ENCODE assay signal across 8 mouse cellular contexts in the genomic region with DNA sequence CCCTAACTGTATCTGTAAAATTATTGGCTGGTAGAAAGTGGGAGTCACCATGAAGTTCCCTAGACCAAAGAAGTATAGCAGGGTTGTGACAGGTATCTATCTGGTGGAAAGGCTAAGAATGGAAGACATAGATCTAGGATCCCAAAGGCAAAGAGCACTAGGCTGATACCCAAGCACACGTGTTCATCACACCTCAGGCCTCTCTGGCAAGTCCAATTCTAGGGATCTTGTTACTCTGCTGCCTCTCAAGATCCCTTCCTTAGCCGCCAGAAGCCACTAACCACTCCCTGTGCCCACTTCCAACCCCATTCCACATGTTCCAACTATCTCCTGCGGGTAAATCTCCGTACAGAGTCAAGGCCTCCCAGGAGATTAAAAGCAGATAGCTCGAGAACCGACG. TPM values are rescaled to one million over a fixed set of nuclear protein-coding genes. Genes with fewer than 3 reads are reported as not detected.
A peak's percentile ranks its signal among the peaks of the same experiment; 100 is the strongest.
DNase-seq lines count a peak whose midpoint lies in the region; ATAC-seq and TF ChIP-seq lines count a peak whose summit lies in the region.

No protein-coding gene starts in this region.

- no peaks in the 10 kb centered on the region for H3K9me3 ChIP-seq in kidney, embryonic 14.5 days (ENCODE audit: control insufficient read depth, low read length)
- no peaks in the 10 kb centered on the region for H3K9me3 ChIP-seq in MEL (replicated peaks; ENCODE audit: insufficient read depth, low read length)
- H3K9me3 ChIP-seq in forebrain, embryonic 10.5 days = no peaks in the 10 kb centered on the region
- no peaks in the 10 kb centered on the region for H3K9me3 ChIP-seq in liver, embryonic 14.5 days (ENCODE audit: control insufficient read depth, low read length)

- H3K4me3 ChIP-seq in kidney, embryonic 14.5 days (ENCODE audit: low read length) = peak overlapping the region; percentile 84
- H3K4me3 ChIP-seq in MEL (ENCODE audit: control insufficient read depth in 1 of 2, insufficient read depth in 1 of 2, low read depth in 2 of 2, low read length in 2 of 2) = peak overlapping the region; percentile 68 to 75
- H3K4me3 ChIP-seq in forebrain, embryonic 10.5 days = peak overlapping the region; percentile 97
- peak overlapping the region; percentile 76 to 90 for H3K4me3 ChIP-seq in liver, embryonic 14.5 days (ENCODE audit: insufficient read depth in 1 of 2, low read depth in 2 of 2, low read length in 2 of 2)

- no peak for TF ChIP-seq CTCF in MEL (IDR thresholded peaks at IDR 0.05 in 2 of 3, conservative IDR thresholded peaks at IDR 0.05 in 1 of 3; ENCODE audit: control insufficient read depth in 1 of 3, insufficient read depth in 1 of 3, low read depth in 2 of 3, low read length in 3 of 3, poor library complexity in 1 of 3, severe bottlenecking in 1 of 3)
- TF ChIP-seq CTCF in liver, embryonic 14.5 days (IDR thresholded peaks at IDR 0.05; ENCODE audit: low read depth) = no peak

- 1% methylated on average over 7 of the region's 7 CpGs for WGBS in kidney, embryonic 14.5 days
- WGBS in forebrain, embryonic 10.5 days = 1% methylated on average over 7 of the region's 7 CpGs
- under 1% methylated on average over 7 of the region's 7 CpGs for WGBS in liver, embryonic 14.5 days (ENCODE audit: insufficient replicate concordance)

- H3K36me3 ChIP-seq in kidney, embryonic 14.5 days (ENCODE audit: control insufficient read depth, insufficient read depth, low read length) = peaks cover 44% of the 10 kb centered on the region
- peaks cover 14 to 17% of the 10 kb centered on the region in 2 experiments for H3K36me3 ChIP-seq in MEL (ENCODE audit: control insufficient read depth in 1 of 2, insufficient read depth in 2 of 2, low read length in 2 of 2)
- peaks cover 65% of the 10 kb centered on the region for H3K36me3 ChIP-seq in forebrain, embryonic 10.5 days (replicated peaks)
- peaks cover 40% of the 10 kb centered on the region for H3K36me3 ChIP-seq in liver, embryonic 14.5 days (replicated peaks; ENCODE audit: control insufficient read depth, insufficient read depth, low read depth)

- peaks cover 16% of the 10 kb centered on the region for H3K4me1 ChIP-seq in kidney, embryonic 14.5 days (ENCODE audit: control insufficient read depth, insufficient read depth, low read length)
- H3K4me1 ChIP-seq in MEL (ENCODE audit: control insufficient read depth in 1 of 2, insufficient read depth in 2 of 2, low read length in 2 of 2) = peaks cover 2 to 10% of the 10 kb centered on the region in 2 experiments; a peak in 2 of 4 replicates
- peaks cover 34% of the 10 kb centered on the region for H3K4me1 ChIP-seq in forebrain, embryonic 10.5 days
- peaks cover 7 to 10% of the 10 kb centered on the region in 2 experiments for H3K4me1 ChIP-seq in liver, embryonic 14.5 days (replicated peaks; ENCODE audit: control insufficient read depth in 2 of 2, insufficient read depth in 2 of 2, low read length in 1 of 2)

- intact Hi-C loops in gastrocnemius, postnatal 36 days (cut with DNase I) = no loop called here

- ATAC-seq in kidney, embryonic 14.5 days (ENCODE audit: low FRiP score, low TSS enrichment) = no peak
- ATAC-seq in liver, embryonic 14.5 days (ENCODE audit: insufficient read depth) = no peak

- peak overlapping the region; percentile 97; the same call in 1 of the 2 replicates for H3K27ac ChIP-seq in kidney, embryonic 14.5 days (ENCODE audit: low read depth, low read length)
- H3K27ac ChIP-seq in MEL (ENCODE audit: control insufficient read depth, low read depth, low read length) = peak overlapping the region; percentile 80
- peak overlapping the region; percentile 95 for H3K27ac ChIP-seq in forebrain, embryonic 10.5 days
- peak overlapping the region; percentile 11 for H3K27ac ChIP-seq in liver, embryonic 14.5 days

- no peak for DNase-seq in kidney, adult 11 months
- peak; percentile 58 for DNase-seq in MEL (ENCODE audit: low read depth, low spot score)
- no peak for DNase-seq in forebrain, embryonic 10.5 days (ENCODE audit: extremely low spot score, low spot score)
- DNase-seq in liver, embryonic 14.5 days (ENCODE audit: low read depth in 3 of 3, low spot score in 3 of 3) = no peak
- no peak for DNase-seq in urinary bladder, adult 18-20 months (ENCODE audit: low spot score in 2 of 2)
- DNase-seq in gastrocnemius, postnatal 36 days = no peak
- no peak for DNase-seq in kidney, postnatal 4 days

- no peak for TF ChIP-seq RAD21 in MEL (IDR thresholded peaks at IDR 0.05; ENCODE audit: low read depth, low read length)

- TF ChIP-seq POLR2A in MEL (IDR thresholded peaks at IDR 0.05; ENCODE audit: control insufficient read depth in 1 of 2, insufficient read depth in 1 of 2, low read depth in 1 of 2, low read length in 2 of 2, poor library complexity in 1 of 2) = no peak

- peak overlapping the region; percentile 87 for H3K9ac ChIP-seq in kidney, embryonic 14.5 days (ENCODE audit: low read depth, low read length)
- H3K9ac ChIP-seq in MEL (ENCODE audit: control insufficient read depth, low read depth, low read length, poor library complexity, severe bottlenecking) = peak overlapping the region; percentile 83
- H3K9ac ChIP-seq in liver, embryonic 14.5 days (replicated peaks) = peak overlapping the region; percentile 74

- no peak for TF ChIP-seq EP300 in MEL (IDR thresholded peaks at IDR 0.05; ENCODE audit: low read depth in 1 of 2, low read length in 2 of 2)
- no peak for TF ChIP-seq EP300 in liver, embryonic 14.5 days (IDR thresholded peaks at IDR 0.05; ENCODE audit: low read depth)

- peak overlapping the region; percentile 58 for H3K4me2 ChIP-seq in kidney, embryonic 14.5 days (replicated peaks; ENCODE audit: low read depth, low read length)
- peak overlapping the region; percentile 86 for H3K4me2 ChIP-seq in liver, embryonic 14.5 days (ENCODE audit: low read depth)

- H3K27me3 ChIP-seq in kidney, embryonic 14.5 days (ENCODE audit: control insufficient read depth, insufficient read depth, low read length) = no peaks in the 10 kb centered on the region
- H3K27me3 ChIP-seq in MEL (ENCODE audit: control insufficient read depth in 1 of 2, insufficient read depth in 2 of 2, low read length in 2 of 2) = no peaks in the 10 kb centered on the region
- no peaks in the 10 kb centered on the region for H3K27me3 ChIP-seq in forebrain, embryonic 10.5 days (ENCODE audit: poor library complexity, severe bottlenecking)
- no peaks in the 10 kb centered on the region for H3K27me3 ChIP-seq in liver, embryonic 14.5 days (ENCODE audit: control insufficient read depth, insufficient read depth, low read length)

- H3K79me2 ChIP-seq in MEL (ENCODE audit: control insufficient read depth, insufficient read depth, low read length, poor library complexity) = peaks cover 54% of the 10 kb centered on the region

TF ChIP-seq in MEL, 35 proteins besides CTCF, POLR2A, EP300 and RAD21 (continues in another document):
- TF ChIP-seq MEF2A (IDR thresholded peaks at IDR 0.05; ENCODE audit: extremely low read depth, insufficient replicate concordance, low read depth, low read length, poor library complexity, severe bottlenecking) (no peak), MYC (IDR thresholded peaks at IDR 0.05; ENCODE audit: low read depth, low read length) (peak; percentile 68; the same call in 1 of the 2 replicates), USF1 (IDR thresholded peaks at IDR 0.05; ENCODE audit: low read depth, low read length) (0 out of 2 replicates have a peak, but pooled peaks have one; percentile 7), MXI1 (IDR thresholded peaks at IDR 0.05; ENCODE audit: low read depth, low read length) (peak; percentile 90), NELFE (IDR thresholded peaks at IDR 0.05; ENCODE audit: low read depth, low read length) (no peak), ZC3H11A (IDR thresholded peaks at IDR 0.05; ENCODE audit: low read depth, low read length) (no peak), GABPA (IDR thresholded peaks at IDR 0.05; ENCODE audit: low read depth, low read length) (no peak), ZNF384 (IDR thresholded peaks at IDR 0.05; ENCODE audit: low read depth, low read length) (no peak), POLR2AphosphoS5 (IDR thresholded peaks at IDR 0.05; ENCODE audit: borderline replicate concordance, low read depth, low read length) (no peak), SIN3A (IDR thresholded peaks at IDR 0.05; ENCODE audit: low read length) (peak; percentile 35; the same call in 1 of the 2 replicates), MAX (IDR thresholded peaks at IDR 0.05; ENCODE audit: low read length) (peak; percentile 85)

RNA-seq across cellular contexts. Expression of a gene that starts 1.1 kb away (rescaled TPM):
- polyA plus RNA-seq in kidney, embryonic 14.5 days (2014; fragmentation: Nextera tagmentation; extraction: Ambion mirVana) = 60.6 and 62.7 TPM in 2 replicates
- 80.3 and 101 TPM in 2 replicates for total RNA-seq in MEL (2012; rRNA removed)
- 100 to 1,000 TPM in 1 of 2 experiments, 10 to 100 TPM in 1; 77.9 to 127 TPM for polyA plus RNA-seq in MEL (2012; ENCODE audit: insufficient read depth in 1 of 2, insufficient read length in 2 of 2, low read depth in 1 of 2, low replicate concordance in 2 of 2, missing spikeins in 1 of 2)
- polyA plus RNA-seq in forebrain, embryonic 10.5 days (2016; fragmentation: Nextera tagmentation; extraction: Ambion mirVana) = 144 and 147 TPM in 2 replicates
- polyA plus RNA-seq in liver, embryonic 14.5 days (2012; rRNA removed) = 19.4 and 26.8 TPM in 2 replicates
- polyA plus RNA-seq in liver, embryonic 14.5 days (2014; fragmentation: Nextera tagmentation; extraction: Ambion mirVana) = 12.3 and 12.6 TPM in 2 replicates
- total RNA-seq in gastrocnemius, postnatal 36 days (2021) = 10 to 100 TPM; 26.5 to 38.3 TPM

RNA-seq across cellular contexts. Expression of a gene that starts 30.5 kb away (rescaled TPM):
- 81.7 and 93.7 TPM in 2 replicates for polyA plus RNA-seq in kidney, embryonic 14.5 days (2014; fragmentation: Nextera tagmentation; extraction: Ambion mirVana)
- 34.1 and 40.0 TPM in 2 replicates for total RNA-seq in MEL (2012; rRNA removed)
- 10 to 100 TPM in 1 of 2 experiments, not detected in 1; 63.8 TPM for polyA plus RNA-seq in MEL (2012; ENCODE audit: insufficient read depth in 1 of 2, insufficient read length in 2 of 2, low read depth in 1 of 2, low replicate concordance in 2 of 2, missing spikeins in 1 of 2)
- polyA plus RNA-seq in forebrain, embryonic 10.5 days (2016; fragmentation: Nextera tagmentation; extraction: Ambion mirVana) = 79.0 and 79.9 TPM in 2 replicates
- polyA plus RNA-seq in liver, embryonic 14.5 days (2012; rRNA removed) = 24.1 and 35.4 TPM in 2 replicates
- 18.9 and 23.5 TPM in 2 replicates for polyA plus RNA-seq in liver, embryonic 14.5 days (2014; fragmentation: Nextera tagmentation; extraction: Ambion mirVana)
- 10 to 100 TPM; 24.9 to 30.0 TPM for total RNA-seq in gastrocnemius, postnatal 36 days (2021)

RNA-seq across cellular contexts. Expression of a gene that starts 35.4 kb away (rescaled TPM):
- polyA plus RNA-seq in kidney, embryonic 14.5 days (2014; fragmentation: Nextera tagmentation; extraction: Ambion mirVana) = 94.5 and 132 TPM in 2 replicates
- total RNA-seq in MEL (2012; rRNA removed) = 12.3 and 18.3 TPM in 2 replicates
- 10 to 100 TPM in 1 of 2 experiments, not detected in 1; 91.4 TPM for polyA plus RNA-seq in MEL (2012; ENCODE audit: insufficient read depth in 1 of 2, insufficient read length in 2 of 2, low read depth in 1 of 2, low replicate concordance in 2 of 2, missing spikeins in 1 of 2)
- 112 and 113 TPM in 2 replicates for polyA plus RNA-seq in forebrain, embryonic 10.5 days (2016; fragmentation: Nextera tagmentation; extraction: Ambion mirVana)
- polyA plus RNA-seq in liver, embryonic 14.5 days (2012; rRNA removed) = 11.9 and 15.0 TPM in 2 replicates
- 26.4 and 33.0 TPM in 2 replicates for polyA plus RNA-seq in liver, embryonic 14.5 days (2014; fragmentation: Nextera tagmentation; extraction: Ambion mirVana)
- 10 to 100 TPM; 37.9 to 38.2 TPM for total RNA-seq in gastrocnemius, postnatal 36 days (2021)

Comparison
In these comparisons a context has a peak if more than half of its experiments do, and no peak if none do; other contexts are left out.
1. H3K27ac ChIP-seq: peak in every context shown above with its lines; median percentile 97 in kidney, embryonic 14.5 days; 95 in forebrain, embryonic 10.5 days; 80 in MEL; 11 in liver, embryonic 14.5 days.